Mouse (Mus musculus): ENCODE data around the gene Slc35b2.

Slc35b2 gene

DNA sequence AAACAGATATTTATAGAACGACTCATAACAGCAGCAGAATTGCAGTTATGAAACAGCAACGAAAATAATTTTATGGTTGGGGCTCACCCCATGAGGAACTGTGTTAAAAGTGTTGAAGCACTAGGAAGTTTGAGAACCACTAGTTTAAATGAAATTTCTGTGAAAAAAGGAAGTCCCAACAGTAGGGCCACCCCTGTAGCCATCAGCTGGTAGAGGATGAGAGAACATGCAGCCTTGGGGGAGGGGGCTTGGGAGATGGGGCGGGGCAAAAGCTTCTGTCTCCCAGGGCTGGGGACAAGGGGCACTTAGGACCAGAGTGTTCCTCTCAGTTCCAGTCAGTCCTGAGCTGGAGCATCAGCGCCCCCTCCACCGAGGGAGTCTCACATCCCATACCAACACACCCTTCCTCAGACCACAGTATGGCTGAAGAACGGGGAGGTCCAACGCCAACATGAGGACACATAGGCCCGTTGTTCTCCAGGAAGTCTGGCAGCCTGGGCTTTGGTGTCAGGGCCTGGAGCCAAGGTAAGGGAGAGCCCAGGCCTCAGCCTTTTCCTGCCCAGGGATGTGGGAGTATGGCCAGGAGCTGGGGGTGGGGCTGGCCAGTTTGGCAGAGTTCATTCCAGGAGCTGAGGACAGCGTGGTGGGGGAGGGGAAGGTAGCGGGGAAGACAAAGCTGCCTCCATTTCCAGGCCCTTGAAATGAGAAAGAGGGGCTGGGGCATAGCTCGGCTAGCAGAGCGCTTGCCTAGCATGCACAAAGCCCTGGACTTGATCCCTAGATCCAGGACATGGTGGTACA lies 20.6 kb downstream of the Slc35b2 start:
- DNase-seq (ENCODE audit: low read depth), result peak; percentile 8

DNA sequence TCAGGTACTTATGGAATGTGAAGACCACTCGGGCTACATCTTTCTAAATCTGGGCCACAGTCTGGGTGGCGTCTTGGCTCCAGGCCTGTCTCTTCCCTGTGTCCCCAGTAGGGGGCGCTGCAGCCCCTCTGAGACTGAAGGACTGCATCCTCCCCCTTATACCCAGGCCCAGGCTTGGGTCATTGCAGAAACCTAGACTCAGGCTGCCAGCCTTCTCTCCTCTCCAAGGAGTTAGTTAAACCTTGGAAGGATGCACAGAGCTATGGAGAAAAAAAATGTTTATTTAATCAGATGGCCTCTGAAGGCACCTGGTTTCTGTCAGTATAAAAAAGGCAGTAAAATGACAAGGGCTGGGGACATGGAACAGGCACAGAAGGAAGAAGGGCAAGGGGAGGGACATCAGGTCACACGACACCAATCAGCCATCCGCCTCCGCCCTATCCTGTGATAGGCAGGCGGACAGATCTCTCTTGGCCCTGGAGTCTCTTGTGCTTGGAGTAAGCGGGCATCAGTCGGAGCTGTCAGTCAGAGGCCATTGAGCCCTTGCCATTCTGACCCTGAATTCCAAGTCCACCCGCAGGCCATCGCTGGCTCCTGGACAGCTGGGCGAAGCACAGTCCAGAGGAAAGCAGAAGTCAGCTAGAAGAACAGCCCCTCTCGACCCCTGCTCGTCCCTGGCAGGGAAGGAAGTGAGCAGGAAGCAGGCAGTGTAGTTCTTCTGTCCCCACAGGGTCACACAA lies 21.4 kb downstream of the Slc35b2 start:
- DNase-seq (ENCODE audit: low read depth), result peak; percentile 70

DNA sequence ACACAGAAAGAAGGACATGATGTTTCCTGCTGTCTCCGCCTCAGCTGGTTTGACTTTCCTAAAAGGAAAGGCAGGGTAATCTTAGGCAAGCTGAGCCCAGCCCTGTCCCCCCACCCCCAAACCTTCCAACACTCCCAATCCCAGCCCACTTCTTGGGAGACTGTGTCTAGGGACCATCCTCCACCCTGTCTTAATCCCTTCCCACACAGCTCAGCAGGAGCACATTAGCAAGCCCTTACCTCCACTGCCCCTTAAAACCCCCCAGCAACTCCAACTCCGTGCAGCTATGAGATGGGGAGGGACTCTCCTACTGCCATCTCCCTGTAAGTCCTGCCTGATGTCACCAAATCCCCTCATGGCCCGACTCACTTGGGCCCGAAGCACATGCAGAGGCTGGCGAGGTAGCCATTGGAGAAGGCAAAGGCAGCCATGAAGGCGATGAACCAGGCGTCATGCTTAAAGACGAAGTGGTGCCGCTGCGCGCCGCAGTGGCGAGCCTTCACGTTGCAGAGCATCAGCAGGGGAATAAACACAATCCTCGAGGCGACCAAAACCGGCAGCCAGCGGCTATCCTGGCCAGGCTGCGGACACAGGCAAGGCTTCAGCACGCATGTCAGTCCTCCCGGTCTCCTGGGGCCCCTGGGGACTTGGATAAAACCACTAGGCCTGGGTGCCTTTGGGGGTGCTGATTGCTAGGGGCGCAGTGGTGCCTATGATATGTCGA lies 22.2 kb downstream of the Slc35b2 start:
- no peak for DNase-seq (ENCODE audit: low read depth)

DNA sequence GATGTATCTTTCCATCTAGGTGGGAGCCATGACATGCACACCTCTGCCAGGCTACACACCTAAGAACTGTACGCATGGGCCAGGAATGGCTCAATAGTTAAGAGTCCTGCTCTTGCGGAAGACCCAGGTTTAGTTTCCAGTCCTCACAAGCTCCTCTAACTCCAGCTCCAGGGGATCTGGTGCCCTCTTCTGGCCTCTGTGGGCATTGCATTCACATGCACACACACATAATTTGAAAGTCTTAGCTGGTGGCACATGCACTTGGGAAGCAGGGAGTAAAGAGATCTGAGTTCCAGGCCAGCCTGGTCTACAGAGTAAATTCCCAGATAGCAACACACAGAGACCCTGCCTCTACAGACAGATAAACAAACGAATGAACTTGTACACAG lies 22.8 kb downstream of the Slc35b2 start:
- peak; percentile 53 for DNase-seq (ENCODE audit: low read depth)

DNA sequence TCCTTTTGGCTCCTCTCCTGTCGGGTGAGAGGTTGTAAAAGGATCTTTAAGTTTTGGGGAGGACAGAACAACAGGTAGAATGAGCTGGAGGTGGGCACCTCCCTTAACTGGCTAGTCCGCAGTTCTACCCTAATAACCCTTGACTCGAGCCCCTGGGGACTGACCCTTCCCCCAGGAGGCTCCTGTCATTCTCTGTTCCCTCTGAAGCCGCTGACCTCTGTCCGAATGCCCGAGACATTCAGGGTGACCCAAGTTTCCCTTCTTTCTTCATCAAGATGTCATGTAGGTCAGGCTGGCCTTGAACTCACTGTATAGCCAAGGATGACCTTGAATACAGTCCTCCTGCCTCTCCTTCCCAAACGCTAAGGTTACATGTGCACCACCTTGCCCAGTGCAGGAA lies 24.7 kb downstream of the Slc35b2 start:
- no peak for DNase-seq (ENCODE audit: low read depth)

DNA sequence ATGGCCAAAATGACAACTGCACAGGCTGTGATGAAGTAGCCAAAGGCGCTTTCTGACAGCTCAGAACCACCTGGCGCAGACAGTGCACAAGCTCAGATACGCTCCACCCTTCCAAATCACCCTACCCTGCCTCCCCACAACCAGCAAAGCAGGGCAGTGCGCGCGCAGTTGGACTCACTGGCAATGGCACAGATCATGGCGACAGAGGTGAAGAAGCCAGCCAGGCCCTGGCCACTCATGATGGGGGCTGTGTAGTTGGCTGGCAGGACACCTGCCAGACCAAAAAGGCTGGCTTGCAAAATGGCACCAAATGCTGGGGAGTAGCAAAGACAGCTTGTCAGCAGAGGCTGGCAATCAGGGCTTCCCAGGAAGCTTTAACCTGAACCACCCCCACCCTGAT lies 25.6 kb downstream of the Slc35b2 start:
- no peak for DNase-seq (ENCODE audit: low read depth)

DNA sequence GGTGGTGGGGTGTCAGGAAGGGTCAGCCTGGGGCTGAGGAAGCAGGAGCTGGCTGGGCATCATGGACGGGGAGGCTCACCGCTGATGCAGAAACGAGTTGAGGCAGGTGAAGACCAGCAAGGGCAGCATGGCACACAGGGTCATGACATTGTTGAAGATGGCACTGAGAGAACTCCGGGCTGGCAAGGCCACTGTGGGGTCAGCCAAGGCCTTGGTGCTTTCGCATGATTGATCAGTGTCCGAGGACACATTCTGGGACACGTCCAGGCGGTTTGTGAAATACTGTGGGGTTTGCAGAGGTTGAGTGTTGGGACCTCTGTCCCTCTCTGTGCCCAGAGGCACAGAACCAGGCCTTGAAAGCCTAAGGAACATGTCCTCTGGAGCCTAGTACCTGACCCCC lies 26.2 kb downstream of the Slc35b2 start:
- DNase-seq (ENCODE audit: low read depth), result no peak

DNA sequence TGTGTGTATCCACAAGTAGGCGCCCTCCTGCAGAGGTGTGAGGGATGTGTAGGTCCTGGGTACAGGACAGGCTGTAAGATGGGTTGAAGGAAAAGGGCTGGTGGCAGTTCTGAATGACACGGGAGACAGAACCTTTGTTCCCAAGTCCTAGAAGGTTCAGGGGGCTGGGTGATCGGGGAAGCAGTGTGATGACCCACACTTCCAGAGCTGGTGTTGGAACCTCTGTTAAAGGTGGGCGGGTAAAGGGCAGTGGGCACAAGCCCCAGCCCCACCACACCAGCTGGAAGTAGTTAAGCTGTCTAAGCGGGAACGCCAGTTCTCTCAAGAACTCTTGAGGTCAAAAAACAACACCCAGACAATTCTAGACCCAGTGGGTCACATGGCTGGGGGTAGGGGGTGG lies 26.7 kb downstream of the Slc35b2 start:
- DNase-seq (ENCODE audit: low read depth), result no peak

DNA sequence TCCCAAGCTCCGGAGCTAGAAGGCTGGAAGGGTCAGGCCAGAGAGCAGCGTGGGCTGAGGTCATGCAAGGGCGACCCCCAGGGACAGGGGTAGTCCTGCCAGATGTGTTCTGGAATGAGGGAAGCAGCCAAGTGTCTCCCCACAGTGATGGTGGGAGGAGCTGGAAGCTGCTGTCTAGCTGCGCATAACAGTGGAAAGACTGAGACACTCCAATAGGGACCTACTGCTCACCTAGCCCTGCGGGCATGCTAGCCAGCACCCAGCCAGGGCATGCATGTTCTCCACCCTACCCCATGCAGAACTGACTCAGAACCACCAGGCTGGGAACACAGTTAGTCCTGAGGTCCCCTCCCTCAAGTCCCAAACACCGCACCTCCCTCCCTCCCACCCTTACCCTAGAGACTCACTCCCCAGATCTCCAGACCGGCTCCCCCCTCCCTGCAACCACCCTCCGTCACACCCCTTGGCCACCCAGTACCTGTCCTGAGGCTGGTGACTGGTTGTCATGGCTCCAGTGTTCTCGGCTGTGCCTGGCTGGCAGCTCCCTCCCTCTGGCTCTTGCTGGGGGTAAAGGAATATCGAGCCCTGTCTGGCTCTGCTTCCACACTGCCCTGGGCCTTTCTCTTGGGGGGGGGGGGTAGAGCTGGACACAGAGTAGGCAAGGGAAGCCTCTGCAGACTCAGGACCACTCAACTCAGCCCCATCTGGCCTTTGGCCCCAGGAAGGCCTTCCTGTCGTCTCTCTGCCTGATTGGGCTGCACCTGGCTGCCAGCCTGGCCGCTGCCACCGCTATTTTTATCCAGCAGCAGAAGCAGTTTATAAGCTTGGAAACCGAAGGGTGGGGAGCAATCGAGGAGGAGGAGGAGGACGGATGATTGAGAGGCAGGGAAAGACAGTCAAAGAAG lies 28.3 kb downstream of the Slc35b2 start:
- no peak for DNase-seq (ENCODE audit: low read depth)

DNA sequence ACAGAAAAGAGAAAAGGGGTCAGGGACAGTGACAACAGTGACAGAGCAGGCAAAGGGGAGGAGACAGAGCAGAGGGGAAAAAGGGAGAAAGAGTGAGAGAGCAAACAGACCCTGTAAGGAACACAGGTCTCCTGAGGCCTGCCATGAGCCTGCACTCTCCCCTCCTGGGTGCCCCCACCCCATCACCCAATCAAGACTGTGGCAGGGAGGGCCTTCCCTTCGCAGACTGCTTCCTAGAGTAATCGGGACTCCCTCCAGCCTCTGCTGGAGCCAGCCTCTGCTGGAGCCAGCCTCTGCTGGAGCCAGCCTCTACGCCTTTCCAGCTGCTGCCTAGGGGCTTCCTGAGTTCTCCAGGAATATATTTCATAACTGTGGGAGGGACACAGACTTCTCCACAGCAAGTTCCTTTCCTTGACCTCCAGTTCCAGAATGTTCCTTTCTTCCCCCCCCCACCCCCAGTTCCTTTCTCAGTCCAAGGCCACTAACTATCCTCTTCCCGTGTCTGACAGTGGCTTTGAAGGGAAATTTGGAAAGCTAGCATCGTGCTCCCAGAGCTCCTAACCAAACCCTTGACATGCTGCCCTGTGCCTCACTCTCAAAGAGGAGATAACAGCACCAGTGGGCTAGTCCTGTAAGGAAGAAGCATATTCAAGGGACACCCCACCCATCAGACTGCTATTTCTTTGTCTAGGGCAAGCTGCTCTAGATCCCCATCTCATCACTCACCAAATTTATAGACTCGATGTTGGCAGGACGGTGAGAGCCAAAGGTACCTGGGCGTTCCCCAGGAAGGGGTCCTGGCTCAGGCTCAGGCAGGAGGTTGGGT lies 29.1 kb downstream of the Slc35b2 start:
- no peak for DNase-seq (ENCODE audit: low read depth)

DNA sequence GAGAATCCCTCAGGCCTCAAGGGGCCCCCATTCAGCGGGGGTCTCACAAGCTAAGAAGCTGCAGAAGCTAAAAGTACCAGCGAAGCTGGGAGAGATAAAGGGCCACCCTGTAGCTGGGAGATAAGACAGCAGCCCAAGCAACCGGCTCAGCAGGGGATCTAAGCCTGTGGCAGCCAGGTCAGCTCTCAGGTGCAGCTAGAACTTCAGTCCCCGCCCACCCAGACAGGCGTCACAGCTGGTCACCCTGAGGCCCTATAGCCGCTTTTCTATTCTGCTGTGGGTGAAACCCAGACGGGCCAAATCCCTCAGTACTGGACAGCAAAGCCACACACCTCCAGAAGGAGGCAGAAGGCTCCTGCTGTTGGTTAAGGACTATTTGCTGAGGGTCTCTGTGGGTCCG lies 29.8 kb downstream of the Slc35b2 start:
- DNase-seq (ENCODE audit: low read depth), result no peak

DNA sequence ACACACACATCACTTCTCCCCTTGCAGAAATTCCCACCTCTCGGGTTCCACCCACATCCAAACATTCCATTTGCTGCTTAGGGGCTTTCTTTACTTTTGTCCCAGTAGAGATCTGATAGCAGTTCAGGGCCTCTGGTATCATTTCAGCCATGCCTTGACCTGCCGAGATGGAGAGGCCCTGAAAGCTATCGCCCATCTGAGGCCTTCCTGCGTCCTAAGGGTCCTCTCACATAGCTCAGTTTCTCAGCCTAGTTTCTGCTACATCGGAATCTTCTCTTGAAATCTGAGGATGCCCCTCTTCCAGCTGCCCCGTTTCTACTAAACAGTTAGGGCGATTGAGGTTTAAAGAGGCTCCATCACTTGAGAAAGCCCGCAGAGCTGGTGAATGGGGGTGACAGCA lies 30.5 kb downstream of the Slc35b2 start:
- no peak for DNase-seq (ENCODE audit: low read depth)

DNA sequence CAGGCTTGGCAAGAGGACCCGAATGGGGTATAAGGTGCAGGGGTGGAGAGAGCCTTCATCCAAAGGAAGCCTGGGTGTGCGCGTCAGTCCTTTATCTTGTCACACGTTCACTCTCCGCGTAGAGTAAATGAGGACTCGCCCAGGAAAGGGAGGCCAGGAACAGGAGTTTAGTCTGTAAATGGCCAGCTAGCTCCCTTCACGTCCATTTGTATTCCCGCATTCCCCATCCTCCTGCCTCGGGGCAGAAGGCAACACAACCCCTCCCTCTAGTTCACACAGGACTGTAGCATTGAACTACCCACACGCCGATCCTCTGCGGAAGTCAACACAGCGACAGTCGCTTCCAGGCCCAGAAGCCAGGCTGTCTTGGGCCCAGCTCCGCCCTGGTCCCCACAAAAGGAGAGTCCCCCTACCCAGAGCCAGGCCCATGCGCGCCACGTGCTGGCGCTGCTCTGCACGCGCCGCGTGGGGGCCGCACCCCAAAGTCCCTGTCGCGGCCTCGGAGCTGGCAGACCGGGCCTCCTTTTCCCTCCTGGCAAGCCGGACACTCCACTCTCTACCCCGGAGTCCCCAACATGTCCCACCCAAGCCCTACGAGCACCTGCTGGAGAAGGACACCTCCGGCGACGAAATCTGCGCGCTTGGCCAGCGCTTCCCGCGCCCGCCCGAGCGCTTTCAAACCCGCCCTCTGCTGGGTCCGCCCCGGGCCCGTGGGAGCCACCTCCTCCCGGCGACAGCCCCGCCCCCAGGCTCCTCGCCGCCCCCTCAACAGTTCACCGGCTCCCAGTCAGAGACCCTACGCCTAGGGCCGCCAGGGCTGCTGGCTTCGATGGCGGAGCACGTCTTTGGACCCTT lies 31.4 kb downstream of the Slc35b2 start:
- peak; percentile 83 for DNase-seq (ENCODE audit: low read depth)

DNA sequence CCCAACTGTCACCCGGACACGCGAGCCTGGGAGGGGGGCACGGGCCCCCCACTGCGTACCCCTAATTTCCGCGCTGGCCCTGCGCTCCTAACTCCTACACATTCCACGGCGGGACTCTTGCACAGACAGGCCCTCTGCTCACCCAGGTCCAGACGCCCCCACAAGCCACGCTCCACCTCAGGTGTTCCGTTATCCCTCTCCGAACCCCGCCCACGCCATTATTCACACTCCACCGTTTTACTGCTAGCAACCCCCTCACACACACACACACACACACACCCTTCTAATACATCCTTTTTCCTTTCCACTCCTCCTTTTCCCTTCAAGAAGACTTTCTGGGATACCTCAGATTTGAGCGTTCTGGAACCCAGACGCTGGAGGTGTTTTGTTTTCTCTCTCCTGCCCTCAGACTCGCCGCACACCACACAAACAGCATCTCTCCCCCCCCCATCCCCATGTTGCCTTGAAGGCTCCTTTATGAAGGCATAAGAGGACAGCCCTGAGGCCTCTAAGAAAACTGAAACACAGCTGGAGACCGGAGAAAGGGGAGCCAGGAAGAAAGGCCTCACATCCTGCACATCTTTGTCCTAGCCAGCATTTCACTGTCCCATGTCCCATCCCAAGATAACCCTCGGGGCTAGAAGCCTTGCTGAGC lies 32.2 kb downstream of the Slc35b2 start:
- DNase-seq (ENCODE audit: low read depth), result peak; percentile 57

DNA sequence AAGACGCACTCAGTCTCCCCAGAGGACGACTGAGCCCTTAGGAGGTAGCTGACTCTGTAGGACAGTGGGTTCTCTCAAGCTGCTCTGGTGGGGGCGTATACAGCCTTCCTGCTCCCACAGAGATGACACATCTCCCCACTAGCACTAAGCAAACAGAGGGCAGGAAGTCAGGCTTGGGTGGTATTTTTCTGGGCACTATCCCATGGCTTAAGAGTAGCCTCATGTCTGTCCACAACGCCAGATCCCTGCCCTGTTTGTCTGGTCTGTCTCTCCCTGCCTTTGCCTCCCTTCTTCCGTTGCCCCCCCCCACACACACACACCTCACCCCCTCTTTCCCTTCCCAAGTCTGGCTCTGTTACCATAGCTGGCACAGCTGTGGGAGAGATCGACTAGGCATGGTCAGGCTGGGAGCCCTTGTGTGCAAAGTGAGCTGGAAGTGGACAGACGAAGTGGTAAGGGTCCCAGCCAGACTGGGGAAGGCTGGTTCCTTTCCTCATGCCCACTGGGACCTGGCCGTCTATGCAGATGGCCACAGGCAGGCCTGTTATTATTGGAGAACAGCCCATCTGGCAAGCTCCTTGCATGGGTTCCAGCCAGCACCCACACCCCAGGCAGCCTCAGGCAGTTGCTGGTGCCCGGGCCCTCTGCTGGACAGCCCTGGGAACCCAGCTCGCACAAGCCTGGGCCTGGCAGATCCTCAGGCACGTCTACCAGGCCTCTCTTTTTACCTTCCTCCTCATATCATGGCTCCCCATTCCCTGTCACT lies 33.1 kb downstream of the Slc35b2 start:
- DNase-seq (ENCODE audit: low read depth), result peak; percentile 64

DNA sequence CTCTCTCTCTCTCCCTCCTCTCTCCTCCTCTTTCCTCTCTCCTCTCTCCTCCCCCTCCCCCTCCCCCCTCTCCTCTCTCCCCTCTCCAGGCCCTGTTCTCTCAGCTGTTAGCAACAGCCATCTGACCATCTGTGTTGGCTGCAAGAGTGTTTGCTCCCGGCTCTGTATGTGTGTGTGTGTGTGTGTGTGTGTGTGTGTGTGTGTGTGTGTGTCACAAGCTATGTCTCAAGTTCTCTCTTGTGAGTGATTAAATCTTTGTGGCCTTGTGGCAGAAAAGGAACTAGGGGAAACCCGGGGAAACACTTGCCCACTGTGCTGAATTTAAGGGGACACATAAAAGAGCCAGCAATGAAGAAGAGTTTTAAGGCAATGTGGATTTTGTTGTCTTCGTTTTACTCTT lies 34.1 kb downstream of the Slc35b2 start:
- DNase-seq (ENCODE audit: low read depth), result peak; percentile 43

DNA sequence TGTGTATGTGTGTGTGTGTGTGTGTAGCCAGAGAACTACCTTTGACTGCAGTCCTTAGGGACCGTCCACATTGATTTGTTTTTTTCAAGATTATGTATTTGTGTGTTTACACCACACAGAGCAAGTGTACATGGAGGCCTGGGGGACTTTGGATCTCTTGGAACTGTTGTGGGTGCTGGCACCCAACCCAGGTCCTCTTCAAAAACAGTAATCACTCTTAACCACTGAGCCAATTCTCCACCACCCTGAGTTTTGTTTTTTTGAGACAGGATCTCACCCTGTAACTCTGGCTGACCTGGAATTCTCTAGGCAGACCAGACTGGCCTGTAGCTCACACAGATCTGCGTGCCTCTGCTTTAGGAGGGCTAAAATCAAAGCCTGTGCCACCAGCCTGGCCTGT lies 34.7 kb downstream of the Slc35b2 start:
- no peak for DNase-seq (ENCODE audit: low read depth)

DNA sequence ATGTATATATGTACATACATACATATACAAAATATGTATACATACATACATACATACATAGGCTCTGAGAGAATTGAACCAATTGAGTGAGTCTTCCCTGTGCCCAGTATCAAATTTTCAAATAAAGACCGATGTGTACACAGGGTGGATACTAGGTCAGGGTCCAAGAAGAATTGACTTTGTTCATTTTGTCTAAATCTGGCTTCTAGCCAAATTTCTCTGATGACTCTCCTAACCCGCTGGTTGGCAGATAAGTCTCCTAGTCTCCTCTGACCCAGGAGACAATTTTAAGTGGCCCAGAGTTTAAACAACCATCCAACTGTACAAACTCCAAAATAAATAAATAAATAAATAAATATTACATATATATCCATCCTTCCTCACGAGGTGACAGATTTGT lies 35.2 kb downstream of the Slc35b2 start:
- DNase-seq (ENCODE audit: low read depth), result no peak

Data from induced T-regulatory cell, adult 2 months (primary cell).